Mouse (Mus musculus) right cerebral cortex, postnatal 25 days (tissue): ENCODE measurements around the gene Gm20388.

Source experiments
- DNase-seq: peaks from one replicate; pipeline ENCODE4 v3.0.0; 2022

The Gm20388 gene

GRCm38 (mm10) chr8:122918438-122919107 is 3007.9 kb downstream of the Gm20388 start:
- DNase-seq, result no peak

GRCm38 (mm10) chr8:122920890-122921289 is 3010.2 kb downstream of the Gm20388 start:
- no peak for DNase-seq

- DNase-seq, result no peak
These were observed 3012.3 kb downstream of the Gm20388 start for GRCm38 (mm10) chr8:122922945-122923344.

- no peak for DNase-seq
These were observed 3012.9 kb downstream of the Gm20388 start for GRCm38 (mm10) chr8:122923431-122924090.

GRCm38 (mm10) chr8:122924091-122924490 is 3013.4 kb downstream of the Gm20388 start:
- no peak for DNase-seq

- DNase-seq, result no peak
These were observed 3015.5 kb downstream of the Gm20388 start for GRCm38 (mm10) chr8:122925939-122926722.

- no peak for DNase-seq
These were observed 3016.1 kb downstream of the Gm20388 start for GRCm38 (mm10) chr8:122926782-122927181.

GRCm38 (mm10) chr8:122927841-122928240 is 3017.2 kb downstream of the Gm20388 start:
- DNase-seq, result no peak

GRCm38 (mm10) chr8:122928631-122929224 is 3018.1 kb downstream of the Gm20388 start:
- no peak for DNase-seq

GRCm38 (mm10) chr8:122931834-122932560 is 3021.4 kb downstream of the Gm20388 start:
- peak; percentile 81 for DNase-seq

GRCm38 (mm10) chr8:122932561-122932959 is 3021.9 kb downstream of the Gm20388 start:
- no peak for DNase-seq

GRCm38 (mm10) chr8:122933973-122934372 is 3023.3 kb downstream of the Gm20388 start:
- DNase-seq, result no peak

GRCm38 (mm10) chr8:122935118-122935517 is 3024.5 kb downstream of the Gm20388 start:
- no peak for DNase-seq

GRCm38 (mm10) chr8:122935912-122936311 is 3025.3 kb downstream of the Gm20388 start:
- no peak for DNase-seq

GRCm38 (mm10) chr8:122937545-122938053 is 3027.0 kb downstream of the Gm20388 start:
- no peak for DNase-seq

- DNase-seq, result no peak
These were observed 3027.5 kb downstream of the Gm20388 start for GRCm38 (mm10) chr8:122938170-122938569.

GRCm38 (mm10) chr8:122938591-122938990 is 3027.9 kb downstream of the Gm20388 start:
- DNase-seq, result no peak

GRCm38 (mm10) chr8:122942803-122943713 is 3032.4 kb downstream of the Gm20388 start:
- no peak for DNase-seq

- no peak for DNase-seq
These were observed 3035.1 kb downstream of the Gm20388 start for GRCm38 (mm10) chr8:122945775-122946174.

- no peak for DNase-seq
These were observed 3039.1 kb downstream of the Gm20388 start for GRCm38 (mm10) chr8:122949701-122950100.

- DNase-seq, result no peak
These were observed 3040.8 kb downstream of the Gm20388 start for GRCm38 (mm10) chr8:122951456-122951855.
